Mouse (Mus musculus): Measurements from ENCODE around the gene Olfr1355. TPM values are rescaled to one million over a fixed set of nuclear protein-coding genes. Genes with fewer than 3 reads are reported as not detected.
"Not testable (repeated sequence)": the region's sequence is repeated elsewhere in the genome, so short reads cannot be mapped to it uniquely, and the experiment has no call there.

The Olfr1355 gene
- total RNA-seq (2015) (not detected in 2 replicates), total RNA-seq (2017) (not detected in 2 replicates)

GRCm38 (mm10) chr10:78875240-78875639 lies at the start of gene Olfr1355:
Gene Olfr1355 (plus strand): TSS chr10:78875540.
- no peak for ATAC-seq (ENCODE audit: poor library complexity, severe bottlenecking)

GRCm38 (mm10) chr10:78840456-78840855 lies 34.9 kb upstream of the Olfr1355 start:
- not testable (repeated sequence) for ATAC-seq (ENCODE audit: poor library complexity, severe bottlenecking)

GRCm38 (mm10) chr10:78852066-78852465 lies 23.3 kb upstream of the Olfr1355 start, which contains the start of gene Olfr1356:
Gene Olfr1356 (minus strand): TSS chr10:78852166.
- ATAC-seq (ENCODE audit: poor library complexity, severe bottlenecking) = no peak

- ATAC-seq (ENCODE audit: poor library complexity, severe bottlenecking) = not testable (repeated sequence)
These were observed 37.5 kb downstream of the Olfr1355 start, which contains the start of gene Olfr1354 for GRCm38 (mm10) chr10:78912871-78913270. Gene Olfr1354 (plus strand): TSS chr10:78913171.

Other genes with a start within 250 kb of the Olfr1355 start
- gene Casp14, start 157.2 kb upstream of the Olfr1355 start, total RNA-seq (2015) = not detected in 2 replicates
- not detected in 2 replicates for gene Casp14, start 157.2 kb upstream of the Olfr1355 start, total RNA-seq (2017)
- not detected in 2 replicates for gene Ccdc105, start 122.5 kb upstream of the Olfr1355 start, total RNA-seq (2015)
- gene Ccdc105, start 122.5 kb upstream of the Olfr1355 start, total RNA-seq (2017) = not detected in 2 replicates
- gene Slc1a6, start 95.0 kb upstream of the Olfr1355 start, total RNA-seq (2015) = not detected in 2 replicates
- gene Slc1a6, start 95.0 kb upstream of the Olfr1355 start, total RNA-seq (2017) = not detected in 2 replicates
- not detected in 2 replicates for gene Olfr1356, start 23.4 kb upstream of the Olfr1355 start, total RNA-seq (2015)
- gene Olfr1356, start 23.4 kb upstream of the Olfr1355 start, total RNA-seq (2017) = 0.04 TPM in 1 of 2 replicates, not detected in the other
- gene Olfr1354, start 37.6 kb downstream of the Olfr1355 start, total RNA-seq (2015) = not detected in 2 replicates
- gene Olfr1354, start 37.6 kb downstream of the Olfr1355 start, total RNA-seq (2017) = not detected in 2 replicates
- not detected in 2 replicates for gene Olfr8, start 75.1 kb downstream of the Olfr1355 start, total RNA-seq (2015)
- gene Olfr8, start 75.1 kb downstream of the Olfr1355 start, total RNA-seq (2017) = not detected in 2 replicates
- gene Olfr1353, start 87.8 kb downstream of the Olfr1355 start, total RNA-seq (2015) = not detected in 2 replicates
- not detected in 2 replicates for gene Olfr1353, start 87.8 kb downstream of the Olfr1355 start, total RNA-seq (2017)
- gene Olfr1352, start 105.5 kb downstream of the Olfr1355 start, total RNA-seq (2015) = 0.02 TPM in 1 of 2 replicates, not detected in the other
- gene Olfr1352, start 105.5 kb downstream of the Olfr1355 start, total RNA-seq (2017) = not detected in 2 replicates
- gene Olfr1351, start 136.9 kb downstream of the Olfr1355 start, total RNA-seq (2015) = not detected in 2 replicates
- gene Olfr1351, start 136.9 kb downstream of the Olfr1355 start, total RNA-seq (2017) = not detected in 2 replicates
- not detected in 2 replicates for gene Olfr57, start 153.2 kb downstream of the Olfr1355 start, total RNA-seq (2015)
- not detected in 2 replicates for gene Olfr57, start 153.2 kb downstream of the Olfr1355 start, total RNA-seq (2017)
- gene 2610008E11Rik, start 222.1 kb downstream of the Olfr1355 start, total RNA-seq (2015) = 7.7 and 8.1 TPM in 2 replicates
- 6.6 and 13.4 TPM in 2 replicates for gene 2610008E11Rik, start 222.1 kb downstream of the Olfr1355 start, total RNA-seq (2017)

All from megakaryocyte, adult 5-6 weeks (primary cell).